Mouse (Mus musculus) limb, embryonic 10.5 days (tissue): ENCODE measurements around the gene Csmd2. TPM values are rescaled to one million over a fixed set of nuclear protein-coding genes. Genes with fewer than 3 reads are reported as not detected.

Source experiments
- polyA plus RNA-seq: library from polyadenylated mRNA; unstranded; fragments of >200 nt; fragmentation: Nextera tagmentation; extraction: Ambion mirVana; gene quantifications from 2 replicates; pipeline ENCODE4 v1.2.1, GENCODE M21; 2016

Csmd2 gene
- polyA plus RNA-seq, 1 experiment from 2014 or later: 0.03 TPM

Other genes with a start within 250 kb of the Csmd2 start
- not detected in 2 replicates for gene CK137956, start 16.9 kb upstream of the Csmd2 start, polyA plus RNA-seq